Mouse (Mus musculus) C2C12 (cell line): Measurements from ENCODE around the gene Pdlim5. TPM values are rescaled to one million over a fixed set of nuclear protein-coding genes. Genes with fewer than 3 reads are reported as not detected.

Experiments
- H3K27me3 ChIP-seq: one replicate; pipeline ENCODE4 v1.6.1; 2011; ENCODE audit not compliant: control insufficient read depth, insufficient read depth, insufficient read length
- H3K36me3 ChIP-seq: one replicate; pipeline ENCODE4 v1.6.1; 2011; ENCODE audit not compliant: control insufficient read depth, insufficient read depth
- H3K4me3 ChIP-seq: one replicate; pipeline ENCODE4 v1.5.1; 2011; ENCODE audit warnings: mild to moderate bottlenecking, control low read depth; ENCODE audit not compliant: poor library complexity, insufficient read depth, severe bottlenecking
- H3K79me2 ChIP-seq: one replicate; pipeline ENCODE4 v1.6.1; 2011; ENCODE audit not compliant: control insufficient read depth, insufficient read depth
- H3K79me3 ChIP-seq: one replicate; pipeline ENCODE4 v1.6.1; 2011; ENCODE audit warnings: low read depth, control low read depth
- H3ac ChIP-seq: one replicate; pipeline ENCODE3; 2011; ENCODE audit warnings: low read depth; ENCODE audit not compliant: control insufficient read depth, insufficient read length
- CEBPB ChIP-seq: IDR thresholded peaks from one replicate; pipeline ENCODE4 v1.6.1; 2011; ENCODE audit warnings: low read depth, mild to moderate bottlenecking, control low read depth, moderate library complexity
- CTCF ChIP-seq: IDR thresholded peaks from one replicate; pipeline ENCODE4 v1.5.1; 2011; ENCODE audit not compliant: control insufficient read depth, insufficient read depth, insufficient read length
- FOSL1 ChIP-seq: IDR thresholded peaks from one replicate; pipeline ENCODE4 v1.8.0; 2011; ENCODE audit warnings: mild to moderate bottlenecking, low read length; ENCODE audit not compliant: poor library complexity, insufficient read depth, severe bottlenecking
- MAX ChIP-seq: IDR thresholded peaks from one replicate; pipeline ENCODE4 v1.6.1; 2011; ENCODE audit warnings: mild to moderate bottlenecking, control low read depth
- MYOD1 ChIP-seq: IDR thresholded peaks from one replicate; pipeline ENCODE4 v1.6.1; 2011; ENCODE audit warnings: low read depth; ENCODE audit not compliant: control insufficient read depth, insufficient read length
- MYOG ChIP-seq: IDR thresholded peaks from one replicate; pipeline ENCODE4 v1.6.1; 2011; ENCODE audit not compliant: control insufficient read depth, insufficient read length; ENCODE audit errors: extremely low read depth
- USF1 ChIP-seq: IDR thresholded peaks from one replicate; pipeline ENCODE4 v1.6.1; 2011; ENCODE audit warnings: low read depth, mild to moderate bottlenecking, control low read depth, moderate library complexity
- polyA plus RNA-seq: library from polyadenylated mRNA; unstranded; fragments of >200 nt; fragmentation: generic; extraction: Trizol; gene quantifications from one replicate; pipeline ENCODE4 v1.2.1, GENCODE M21; 2012; ENCODE audit warnings: missing spikeins

The Pdlim5 gene
- polyA plus RNA-seq, 1 experiment, result 40.0 TPM

DNA sequence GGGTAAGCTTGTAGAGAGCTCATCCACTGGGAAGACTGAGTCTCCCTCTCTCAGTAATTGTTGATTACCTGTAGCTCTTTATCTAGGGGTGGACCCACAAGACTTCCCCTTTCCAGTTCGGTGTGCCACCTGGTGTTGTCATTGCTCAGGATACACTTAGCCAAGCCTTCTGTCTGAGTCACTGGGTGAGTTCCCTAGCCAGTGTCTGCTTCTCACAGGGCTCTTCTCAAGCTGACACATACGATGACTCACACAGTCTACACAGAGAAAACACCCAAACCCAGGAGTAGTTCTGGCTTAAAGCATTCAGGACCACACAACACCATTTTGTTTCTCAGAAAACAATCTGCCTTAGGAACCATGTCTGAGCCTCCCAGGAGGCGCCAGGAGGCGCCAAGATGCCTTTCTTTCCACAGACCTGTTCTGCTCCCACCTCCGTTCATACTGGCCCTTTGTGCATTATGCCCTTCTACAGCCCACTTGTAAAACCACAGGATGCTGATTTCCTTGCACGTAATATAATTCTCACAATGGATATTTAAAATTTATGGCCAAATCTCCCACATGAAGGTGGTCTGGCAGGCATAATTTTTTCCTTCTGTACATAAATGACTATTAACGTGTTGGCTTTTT, 172.9 kb downstream of the Pdlim5 start:
- no peak for TF ChIP-seq MAX
- TF ChIP-seq CEBPB, result no peak
- no peak for TF ChIP-seq CTCF
- no peak for TF ChIP-seq MYOD1
- TF ChIP-seq FOSL1, result no peak
- no peak for TF ChIP-seq MYOG
- no peak for TF ChIP-seq USF1
- no peaks in the 10 kb centered on the region for H3K79me3 ChIP-seq
- no peaks in the 10 kb centered on the region for H3K27me3 ChIP-seq

DNA sequence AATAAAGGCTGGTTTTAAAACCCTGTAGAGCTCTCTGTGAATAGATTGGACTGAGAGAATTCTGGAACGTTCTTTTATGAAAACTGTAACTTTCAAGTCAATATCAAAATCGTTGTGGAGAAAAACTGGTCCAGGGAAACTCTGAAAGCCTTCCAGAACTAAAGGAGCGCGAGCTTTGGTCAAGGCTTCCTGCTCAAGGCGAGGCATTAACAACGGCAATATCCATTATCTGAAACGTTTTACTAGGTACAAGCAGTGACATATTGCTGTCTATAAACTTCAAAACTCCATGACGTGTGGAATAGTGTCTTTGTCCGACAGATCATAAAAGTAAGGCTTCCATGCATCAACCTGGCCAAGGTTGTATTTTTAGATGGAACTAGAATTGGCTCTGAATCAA, 175.6 kb downstream of the Pdlim5 start:
- Histone ChIP-seq H3ac (no peak overlapping the region), H3K4me3 (no peak overlapping the region), H3K27me3 (no peaks in the 10 kb centered on the region), H3K36me3 (no peaks in the 10 kb centered on the region), H3K79me2 (no peaks in the 10 kb centered on the region), H3K79me3 (no peaks in the 10 kb centered on the region)
- TF ChIP-seq MAX (no peak), FOSL1 (no peak), USF1 (no peak), MYOD1 (no peak)

More for the DNA sequence above, 172.9 kb downstream of the Pdlim5 start:
- H3K36me3 ChIP-seq, result no peaks in the 10 kb centered on the region
- H3K79me2 ChIP-seq, result no peaks in the 10 kb centered on the region
- no peak overlapping the region for H3K4me3 ChIP-seq
- no peak overlapping the region for H3ac ChIP-seq

DNA sequence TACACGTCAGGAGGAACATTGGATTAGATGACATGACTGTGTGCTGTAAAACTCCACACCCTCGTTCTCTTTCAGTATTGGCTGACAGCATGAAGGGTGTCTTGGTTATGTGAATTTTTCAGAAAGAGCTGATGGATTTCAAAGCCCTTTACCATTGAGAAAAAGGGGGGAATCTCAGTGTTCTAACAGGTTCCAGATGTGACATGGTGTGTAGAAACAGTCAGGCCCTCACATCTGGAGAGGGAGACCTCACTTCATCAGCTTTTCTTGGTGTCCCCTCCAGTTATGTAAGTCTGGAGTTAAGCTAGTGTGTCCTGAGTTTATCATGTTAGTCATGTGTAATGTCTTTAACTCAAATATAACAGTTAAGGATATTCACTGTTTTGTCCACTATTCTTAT, 182.7 kb downstream of the Pdlim5 start:
- Histone ChIP-seq H3K79me2 (no peaks in the 10 kb centered on the region), H3K36me3 (no peaks in the 10 kb centered on the region), H3K27me3 (no peaks in the 10 kb centered on the region), H3K4me3 (no peak overlapping the region), H3K79me3 (no peaks in the 10 kb centered on the region), H3ac (no peak overlapping the region)
- TF ChIP-seq MYOD1, result no peak
- no peak for TF ChIP-seq CTCF
- TF ChIP-seq CEBPB, result no peak
- TF ChIP-seq MYOG, result no peak

DNA sequence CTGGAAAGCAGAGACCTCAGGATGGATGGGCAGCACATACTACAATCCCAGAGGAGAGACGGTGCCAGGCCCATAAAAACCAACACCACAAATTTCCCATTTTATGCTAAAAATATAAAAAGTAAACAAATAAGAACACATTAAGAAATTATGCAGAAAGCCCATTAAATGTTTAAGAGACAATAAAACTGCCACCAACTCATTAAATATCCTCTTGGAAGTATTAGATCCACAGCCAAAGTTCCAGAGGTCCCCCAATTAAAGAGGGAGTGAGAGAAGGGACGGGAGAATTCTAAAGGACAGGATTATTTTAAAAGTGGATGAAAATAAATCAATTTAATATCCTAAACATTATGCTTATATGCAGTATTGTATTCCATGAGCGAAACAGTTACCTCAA, 183.3 kb downstream of the Pdlim5 start:
- Histone ChIP-seq H3K4me3 (no peak overlapping the region), H3K36me3 (no peaks in the 10 kb centered on the region), H3ac (no peak overlapping the region), H3K27me3 (no peaks in the 10 kb centered on the region), H3K79me3 (no peaks in the 10 kb centered on the region), H3K79me2 (no peaks in the 10 kb centered on the region)
- TF ChIP-seq MYOG, result no peak
- TF ChIP-seq MYOD1, result no peak
- no peak for TF ChIP-seq MAX

DNA sequence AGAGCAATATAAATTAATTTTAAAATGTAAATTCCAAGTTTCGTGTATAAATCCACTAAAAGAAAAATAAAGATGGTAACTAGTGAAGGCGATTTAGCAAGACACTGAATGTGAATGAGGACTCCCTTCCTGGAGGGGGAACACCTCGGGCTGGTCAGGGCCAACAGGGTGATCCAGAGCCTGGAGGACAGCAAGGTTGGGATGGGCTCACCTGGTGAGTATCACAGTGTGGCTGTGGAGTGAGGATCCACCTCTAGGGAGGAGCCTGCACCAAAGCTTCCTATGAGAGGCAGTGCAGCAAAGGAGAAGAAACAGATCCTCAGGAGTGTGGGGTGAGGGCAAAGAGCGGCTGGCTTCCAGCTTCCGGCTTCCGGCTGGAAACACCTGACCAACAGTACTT, 185.5 kb downstream of the Pdlim5 start:
- Histone ChIP-seq H3K79me2 (no peaks in the 10 kb centered on the region), H3K79me3 (no peaks in the 10 kb centered on the region), H3K27me3 (no peaks in the 10 kb centered on the region), H3K36me3 (no peaks in the 10 kb centered on the region), H3K4me3 (no peak overlapping the region), H3ac (no peak overlapping the region)
- TF ChIP-seq USF1 (no peak), MYOG (no peak), MYOD1 (no peak), MAX (no peak), FOSL1 (no peak), CTCF (no peak), CEBPB (no peak)

DNA sequence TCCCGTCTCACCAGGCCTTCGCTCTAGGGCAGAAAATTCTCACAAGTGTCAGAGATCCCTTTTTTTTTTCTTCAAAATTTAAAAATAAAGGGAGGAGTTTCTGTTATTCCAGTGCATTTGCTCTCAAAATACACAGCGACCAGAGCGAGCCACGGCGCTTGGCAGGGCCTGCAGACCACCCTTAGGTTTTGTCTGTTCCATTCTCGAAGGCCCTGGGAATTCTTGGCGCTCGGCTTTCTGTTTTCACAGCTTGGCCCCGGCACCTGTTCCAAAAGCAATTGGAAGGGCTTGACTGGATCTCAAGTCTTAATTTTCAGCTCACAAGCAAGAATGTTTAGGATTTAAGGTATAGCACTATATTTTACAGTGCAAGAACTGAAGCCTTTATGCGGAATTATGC, 186.4 kb downstream of the Pdlim5 start:
- no peak for TF ChIP-seq MYOD1
- no peak for TF ChIP-seq CTCF
- no peak for TF ChIP-seq FOSL1
- no peak for TF ChIP-seq CEBPB
- TF ChIP-seq MAX, result no peak
- TF ChIP-seq MYOG, result no peak
- TF ChIP-seq USF1, result no peak
- no peaks in the 10 kb centered on the region for H3K79me2 ChIP-seq
- no peak overlapping the region for H3K4me3 ChIP-seq
- H3K27me3 ChIP-seq, result no peaks in the 10 kb centered on the region
- no peak overlapping the region for H3ac ChIP-seq
- H3K36me3 ChIP-seq, result no peaks in the 10 kb centered on the region
- H3K79me3 ChIP-seq, result no peaks in the 10 kb centered on the region
